Mouse (Mus musculus): ENCODE results near the gene Hlcs.

The Hlcs gene

DNA sequence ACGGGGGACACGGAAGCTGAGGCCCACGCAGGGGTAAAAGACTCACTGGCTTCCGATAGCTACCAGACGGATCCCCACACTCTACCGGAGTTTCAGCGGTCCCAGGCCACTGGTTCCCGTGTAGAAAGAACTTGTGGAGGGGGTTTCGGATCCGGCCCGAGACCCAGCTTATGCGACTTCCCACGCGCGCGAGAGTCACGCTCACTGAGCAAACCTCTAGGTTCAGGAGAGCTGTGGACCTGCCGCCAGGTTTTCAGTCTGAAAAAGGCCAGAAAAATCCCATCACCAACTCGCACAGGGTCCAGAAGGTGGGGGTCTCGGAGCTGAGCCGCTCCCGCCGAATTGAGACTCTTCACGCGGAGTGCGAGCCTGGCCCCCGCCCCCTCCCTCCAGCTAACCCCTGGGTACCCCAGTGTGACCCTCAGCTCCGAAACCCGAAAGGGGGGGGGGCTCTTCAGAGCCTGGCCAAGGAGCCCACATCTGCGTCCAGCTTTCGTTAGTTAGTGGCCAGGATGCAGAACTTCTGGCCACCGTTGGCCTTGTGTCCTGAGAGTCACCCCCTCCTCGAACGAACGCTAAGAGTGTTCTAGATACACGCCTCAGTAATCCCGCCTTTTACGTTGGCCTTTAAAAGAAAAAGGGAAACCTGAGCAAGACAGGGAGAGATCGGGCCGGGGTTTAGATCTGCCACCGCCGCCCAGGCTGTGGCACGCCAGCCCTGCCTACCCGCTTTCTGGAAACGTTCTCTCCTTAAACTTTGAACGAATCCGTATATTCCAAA is 234.1 kb downstream of the Hlcs start:
- DNase-seq (ENCODE audit: low spot score in 2 of 2) = no peak
